Mouse (Mus musculus): Measurements from ENCODE around the gene Bend7. TPM values are rescaled to one million over a fixed set of nuclear protein-coding genes. Genes with fewer than 3 reads are reported as not detected.

The Bend7 gene
- polyA plus RNA-seq, 1 experiment, result 1.5 TPM

GRCm38 (mm10) chr2:4733971-4734370, 16.3 kb downstream of the Bend7 start:
- Histone ChIP-seq H3K4me1 (ENCODE audit: control insufficient read depth, insufficient read depth, low read length) (no peaks in the 10 kb centered on the region), H3K4me3 (ENCODE audit: insufficient read depth, low read length) (no peak overlapping the region), H3K27ac (ENCODE audit: insufficient read depth, low read length) (no peak overlapping the region)
- TF ChIP-seq POLR2A (IDR thresholded peaks at IDR 0.05; ENCODE audit: extremely low read depth, insufficient read depth, low read length) (no peak), CTCF (IDR thresholded peaks at IDR 0.05; ENCODE audit: extremely low read depth, insufficient read depth, low read length) (no peak)

GRCm38 (mm10) chr2:4736095-4736797, 18.6 kb downstream of the Bend7 start:
- no peaks in the 10 kb centered on the region for H3K4me1 ChIP-seq (ENCODE audit: control insufficient read depth, insufficient read depth, low read length)
- no peak overlapping the region for H3K27ac ChIP-seq (ENCODE audit: insufficient read depth, low read length)
- H3K4me3 ChIP-seq (ENCODE audit: insufficient read depth, low read length), result no peak overlapping the region
- TF ChIP-seq CTCF (IDR thresholded peaks at IDR 0.05; ENCODE audit: extremely low read depth, insufficient read depth, low read length), result no peak
- TF ChIP-seq POLR2A (IDR thresholded peaks at IDR 0.05; ENCODE audit: extremely low read depth, insufficient read depth, low read length), result no peak

GRCm38 (mm10) chr2:4736798-4737155, 19.1 kb downstream of the Bend7 start:
- Histone ChIP-seq H3K4me1 (ENCODE audit: control insufficient read depth, insufficient read depth, low read length) (no peaks in the 10 kb centered on the region), H3K27ac (ENCODE audit: insufficient read depth, low read length) (no peak overlapping the region), H3K4me3 (ENCODE audit: insufficient read depth, low read length) (no peak overlapping the region)
- TF ChIP-seq CTCF (IDR thresholded peaks at IDR 0.05; ENCODE audit: extremely low read depth, insufficient read depth, low read length), result no peak
- no peak for TF ChIP-seq POLR2A (IDR thresholded peaks at IDR 0.05; ENCODE audit: extremely low read depth, insufficient read depth, low read length)

GRCm38 (mm10) chr2:4751918-4752317, 34.3 kb downstream of the Bend7 start:
- Histone ChIP-seq H3K4me1 (ENCODE audit: control insufficient read depth, insufficient read depth, low read length) (no peaks in the 10 kb centered on the region), H3K27ac (ENCODE audit: insufficient read depth, low read length) (no peak overlapping the region), H3K4me3 (ENCODE audit: insufficient read depth, low read length) (no peak overlapping the region)
- no peak for TF ChIP-seq POLR2A (IDR thresholded peaks at IDR 0.05; ENCODE audit: extremely low read depth, insufficient read depth, low read length)

GRCm38 (mm10) chr2:4755716-4756115, 38.1 kb downstream of the Bend7 start:
- no peaks in the 10 kb centered on the region for H3K4me1 ChIP-seq (ENCODE audit: control insufficient read depth, insufficient read depth, low read length)
- H3K4me3 ChIP-seq (ENCODE audit: insufficient read depth, low read length), result no peak overlapping the region
- TF ChIP-seq CTCF (IDR thresholded peaks at IDR 0.05; ENCODE audit: extremely low read depth, insufficient read depth, low read length) (no peak), POLR2A (IDR thresholded peaks at IDR 0.05; ENCODE audit: extremely low read depth, insufficient read depth, low read length) (no peak)
- H3K27ac ChIP-seq (ENCODE audit: insufficient read depth, low read length), result no peak overlapping the region

- Histone ChIP-seq H3K27ac (ENCODE audit: insufficient read depth, low read length) (no peak overlapping the region), H3K4me3 (ENCODE audit: insufficient read depth, low read length) (no peak overlapping the region), H3K4me1 (ENCODE audit: control insufficient read depth, insufficient read depth, low read length) (no peaks in the 10 kb centered on the region)
- TF ChIP-seq CTCF (IDR thresholded peaks at IDR 0.05; ENCODE audit: extremely low read depth, insufficient read depth, low read length) (no peak), POLR2A (IDR thresholded peaks at IDR 0.05; ENCODE audit: extremely low read depth, insufficient read depth, low read length) (no peak)
Measured at GRCm38 (mm10) chr2:4757218-4757617, 39.6 kb downstream of the Bend7 start.

GRCm38 (mm10) chr2:4760741-4761140, 43.1 kb downstream of the Bend7 start:
- TF ChIP-seq POLR2A (IDR thresholded peaks at IDR 0.05; ENCODE audit: extremely low read depth, insufficient read depth, low read length) (no peak), CTCF (IDR thresholded peaks at IDR 0.05; ENCODE audit: extremely low read depth, insufficient read depth, low read length) (no peak)
- no peaks in the 10 kb centered on the region for H3K4me1 ChIP-seq (ENCODE audit: control insufficient read depth, insufficient read depth, low read length)
- no peak overlapping the region for H3K4me3 ChIP-seq (ENCODE audit: insufficient read depth, low read length)
- no peak overlapping the region for H3K27ac ChIP-seq (ENCODE audit: insufficient read depth, low read length)

- Histone ChIP-seq H3K27ac (ENCODE audit: insufficient read depth, low read length) (no peak overlapping the region), H3K4me3 (ENCODE audit: insufficient read depth, low read length) (no peak overlapping the region), H3K4me1 (ENCODE audit: control insufficient read depth, insufficient read depth, low read length) (no peaks in the 10 kb centered on the region)
- no peak for TF ChIP-seq POLR2A (IDR thresholded peaks at IDR 0.05; ENCODE audit: extremely low read depth, insufficient read depth, low read length)
- no peak for TF ChIP-seq CTCF (IDR thresholded peaks at IDR 0.05; ENCODE audit: extremely low read depth, insufficient read depth, low read length)
Measured at GRCm38 (mm10) chr2:4761906-4762305, 44.3 kb downstream of the Bend7 start.

- no peak for TF ChIP-seq CTCF (IDR thresholded peaks at IDR 0.05; ENCODE audit: extremely low read depth, insufficient read depth, low read length)
- no peak for TF ChIP-seq POLR2A (IDR thresholded peaks at IDR 0.05; ENCODE audit: extremely low read depth, insufficient read depth, low read length)
- Histone ChIP-seq H3K4me3 (ENCODE audit: insufficient read depth, low read length) (no peak overlapping the region), H3K27ac (ENCODE audit: insufficient read depth, low read length) (no peak overlapping the region), H3K4me1 (ENCODE audit: control insufficient read depth, insufficient read depth, low read length) (no peaks in the 10 kb centered on the region)
Measured at GRCm38 (mm10) chr2:4764071-4764470, 46.4 kb downstream of the Bend7 start.

- no peak overlapping the region for H3K27ac ChIP-seq (ENCODE audit: insufficient read depth, low read length)
- no peak overlapping the region for H3K4me3 ChIP-seq (ENCODE audit: insufficient read depth, low read length)
- H3K4me1 ChIP-seq (ENCODE audit: control insufficient read depth, insufficient read depth, low read length), result no peaks in the 10 kb centered on the region
- TF ChIP-seq POLR2A (IDR thresholded peaks at IDR 0.05; ENCODE audit: extremely low read depth, insufficient read depth, low read length), result no peak
- TF ChIP-seq CTCF (IDR thresholded peaks at IDR 0.05; ENCODE audit: extremely low read depth, insufficient read depth, low read length), result no peak
Measured at GRCm38 (mm10) chr2:4770376-4770775, 52.7 kb downstream of the Bend7 start.

All from cortical plate, adult 2 months (tissue).